Mouse (Mus musculus) testis, adult 10 weeks (tissue): ENCODE results near the gene Ilk. TPM values are rescaled to one million over a fixed set of nuclear protein-coding genes. Genes with fewer than 3 reads are reported as not detected.

ENCODE experiments used
- polyA plus RNA-seq: library from polyadenylated mRNA; stranded (reverse); fragments of 350-450 nt; fragmentation: Illumina TruSeq; extraction: RNeasy Lipid Tissue Mini Kit (QIAGEN cat#74804); gene quantifications from one replicate; pipeline ENCODE4 v1.2.3, GENCODE M21; 2014; ENCODE audit warnings: low read depth, low replicate concordance

The Ilk gene
- 17.2 TPM for polyA plus RNA-seq

DNA sequence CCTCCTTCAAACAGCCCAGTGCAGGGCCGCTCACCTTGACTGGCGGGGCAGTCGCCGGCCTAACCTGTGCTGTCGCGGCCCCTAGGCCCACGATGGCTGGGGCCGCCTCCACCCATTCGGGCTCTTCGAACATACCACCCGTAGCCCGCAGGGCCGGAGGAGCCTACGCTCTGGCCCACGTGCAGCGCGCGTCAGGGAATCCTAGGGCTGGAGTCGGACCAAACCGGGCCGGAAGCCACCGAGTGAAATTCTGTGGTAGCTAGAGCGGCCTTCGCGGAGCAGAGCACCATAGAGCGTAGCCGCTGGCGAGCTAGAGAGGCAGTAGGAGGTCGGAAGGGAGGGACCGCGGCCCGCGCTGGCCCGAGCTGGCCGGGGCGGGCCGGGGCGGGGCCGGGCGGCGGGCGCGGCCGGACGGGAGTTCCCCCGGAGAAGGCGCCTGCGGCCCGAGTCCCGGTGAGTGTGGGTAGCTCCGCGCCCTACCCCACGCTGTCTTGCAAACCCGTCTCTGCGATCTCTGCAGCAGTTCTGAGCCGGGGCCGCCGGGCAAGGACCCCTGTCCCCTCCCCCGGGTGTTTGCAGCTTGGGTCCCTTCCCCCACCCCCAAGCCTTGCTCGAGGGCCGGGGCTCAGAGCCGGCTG lies at the start of gene Ilk:
TSS of gene Ilk (plus strand) at position 329 of the 638 bp plus-strand sequence.

DNA sequence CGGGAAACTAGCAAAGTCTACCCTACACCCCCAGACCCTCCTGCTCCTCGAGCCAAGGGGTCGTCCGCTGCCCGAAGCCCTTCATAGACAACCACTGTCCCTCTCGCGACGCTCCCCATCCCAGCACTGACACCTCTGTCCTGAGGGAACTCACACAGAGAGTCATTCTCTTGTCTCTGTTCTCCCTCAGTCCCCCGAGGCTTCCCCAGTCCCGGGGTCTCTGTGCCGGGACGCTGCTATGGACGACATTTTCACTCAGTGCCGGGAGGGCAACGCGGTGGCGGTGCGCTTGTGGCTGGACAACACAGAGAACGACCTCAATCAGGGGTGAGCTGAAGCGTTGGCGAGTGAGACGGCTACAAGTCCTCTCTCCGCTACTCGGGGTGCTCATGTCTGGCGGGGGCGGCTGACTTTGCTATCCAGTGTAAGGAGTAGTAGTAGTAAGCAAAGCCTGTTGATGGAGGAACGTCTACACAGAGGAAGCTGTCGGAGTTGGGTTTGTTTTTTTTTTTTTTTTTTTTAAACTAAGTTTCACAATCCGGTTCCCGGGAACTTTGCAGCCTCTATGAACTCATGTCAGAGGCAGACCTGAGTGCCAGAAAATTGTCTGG lies 624 bp downstream of the Ilk start, which contains the start of gene Rrp8:
TSS of gene Rrp8 (minus strand) at position 475 of the 611 bp plus-strand sequence.

DNA sequence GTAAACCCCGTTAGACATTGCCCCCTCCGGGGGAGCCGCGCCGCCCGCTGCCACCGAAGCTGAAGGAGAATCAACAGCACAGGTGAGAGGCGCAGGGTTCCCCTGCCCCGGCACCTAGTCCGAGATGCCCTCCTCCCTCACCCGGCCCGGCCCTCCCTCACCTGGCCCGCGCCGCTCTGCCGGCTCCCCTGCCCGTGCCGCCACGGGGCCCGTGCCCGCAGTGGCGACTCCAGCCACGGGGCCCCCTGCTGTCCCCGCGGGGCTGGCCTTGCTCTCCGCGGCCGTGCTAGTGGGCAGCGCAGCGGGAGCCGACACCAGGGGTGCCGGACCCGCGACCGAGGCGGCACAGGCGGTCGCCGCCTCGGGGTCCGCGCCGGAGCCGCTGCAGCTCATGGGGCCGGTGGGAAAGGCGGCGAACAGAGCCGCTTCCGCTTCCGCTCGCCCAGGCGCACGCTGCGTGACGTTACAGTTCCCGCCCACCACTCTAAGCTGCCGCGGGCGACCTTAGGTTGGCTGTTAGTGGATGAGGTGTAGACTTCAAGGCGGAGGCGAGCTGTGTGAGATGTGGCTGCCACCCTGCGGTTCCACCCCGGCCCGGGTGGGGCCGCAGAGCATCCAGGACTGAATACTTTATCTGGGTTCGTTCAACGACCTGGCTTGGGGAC lies 7.7 kb downstream of the Ilk start, which contains the start of gene Taf10:
TSS of gene Taf10 (minus strand) at position 436 of the 665 bp plus-strand sequence.

DNA sequence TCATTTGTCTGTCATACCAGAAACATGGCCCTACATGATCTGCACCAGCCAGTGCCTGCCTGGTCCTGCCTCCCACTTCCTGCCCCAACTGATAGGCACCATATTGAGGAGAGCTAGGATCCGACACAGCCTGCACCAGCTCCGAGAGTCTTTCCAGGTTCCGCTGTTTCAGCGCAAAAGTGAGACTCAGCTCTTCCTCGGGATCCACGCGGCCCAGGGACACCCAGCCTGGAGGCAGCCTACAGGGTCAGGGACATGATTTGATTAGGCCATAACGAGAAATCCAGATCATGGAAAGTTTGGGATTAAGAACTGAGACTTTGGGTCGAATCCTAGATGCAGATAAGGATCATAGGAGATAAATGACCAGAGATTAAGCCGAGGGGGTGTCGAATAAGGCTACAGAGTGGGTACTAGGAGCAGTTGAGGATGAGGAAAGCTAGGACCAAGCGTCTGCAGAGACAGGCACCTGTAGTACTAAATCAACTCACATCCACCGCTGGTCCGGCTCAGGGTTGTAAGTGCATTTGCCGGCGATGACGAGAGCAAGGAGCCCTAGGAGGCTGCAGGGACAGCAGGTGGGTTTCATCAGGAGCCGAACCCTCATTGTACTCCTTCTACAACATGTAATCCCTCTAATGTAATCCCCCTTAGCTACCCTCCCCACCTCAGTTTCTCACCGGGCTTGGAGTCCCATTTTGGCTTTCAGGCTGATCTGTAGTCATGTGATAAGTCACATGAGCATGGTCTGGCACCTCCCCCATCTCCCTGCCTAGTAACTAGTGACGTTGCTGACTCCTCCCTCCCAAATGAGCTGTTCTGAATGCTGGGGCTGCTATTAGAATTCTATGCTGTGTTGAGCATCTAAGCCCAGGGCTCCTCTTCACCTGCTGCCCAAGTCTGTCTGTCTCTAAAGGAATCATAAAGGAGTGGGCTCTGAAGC lies 15.4 kb downstream of the Ilk start, which contains the start of gene Tpp1:
TSS of gene Tpp1 (minus strand) at position 745 of the 943 bp plus-strand sequence.

DNA sequence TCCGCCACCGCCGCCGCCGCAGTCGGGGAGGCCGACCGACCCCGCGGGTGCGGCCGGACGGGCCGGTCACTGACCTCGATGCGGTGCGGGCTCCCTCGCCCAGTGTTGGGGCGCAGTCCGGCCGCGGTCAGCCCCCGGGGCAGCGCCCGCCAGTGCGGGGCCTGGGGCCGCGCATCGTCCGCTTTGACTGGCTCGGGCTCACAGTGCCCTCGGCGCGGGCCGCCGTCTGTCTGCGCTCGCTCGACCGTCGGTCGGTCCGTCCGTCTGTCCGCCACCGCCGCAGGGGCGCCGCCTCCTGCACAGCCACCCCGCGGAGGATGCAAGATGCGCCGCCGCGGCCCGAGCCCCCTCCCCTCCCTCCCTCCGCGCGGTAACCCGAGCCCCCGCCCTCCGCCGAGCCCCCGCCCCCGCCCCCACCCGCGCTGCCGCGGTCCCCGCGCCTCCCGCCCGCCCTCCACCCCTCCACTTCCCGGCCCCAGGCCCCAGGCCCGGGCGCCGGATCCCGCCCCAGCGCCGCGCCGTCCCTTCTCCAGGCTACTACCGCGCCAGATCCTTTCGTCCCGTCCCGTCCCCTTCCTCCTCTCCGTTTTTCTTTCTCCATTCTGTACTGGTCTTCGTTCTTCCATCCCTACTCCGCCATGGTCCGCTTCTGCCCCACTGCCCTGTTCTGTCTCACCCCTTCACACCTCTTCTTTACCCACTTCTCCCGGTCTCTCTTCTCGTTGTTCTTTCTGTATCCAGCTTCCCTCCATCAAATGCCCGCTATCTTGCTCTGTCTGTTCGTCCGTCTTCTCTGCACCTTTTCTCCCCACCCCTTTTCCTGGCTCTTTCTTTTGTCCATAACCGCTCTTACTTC lies 51.1 kb downstream of the Ilk start, which contains the start of gene Dchs1:
TSS of gene Dchs1 (minus strand) at position 370 of the 856 bp plus-strand sequence.

Other genes starting within 250 kb of the Ilk start
- gene Smpd1, start 182.2 kb upstream of the Ilk start, polyA plus RNA-seq: 0.62 TPM
- 0.71 TPM for gene Apbb1, start 154.9 kb upstream of the Ilk start, polyA plus RNA-seq
- not detected for gene Hpx, start 136.5 kb upstream of the Ilk start, polyA plus RNA-seq
- 2.0 TPM for gene Trim3, start 103.0 kb upstream of the Ilk start, polyA plus RNA-seq
- 17.1 TPM for gene Timm10b, start 96.5 kb upstream of the Ilk start, polyA plus RNA-seq
- gene Arfip2, start 96.2 kb upstream of the Ilk start, polyA plus RNA-seq: 3.4 TPM
- gene Gm45799, start 96.0 kb upstream of the Ilk start, polyA plus RNA-seq: not detected
- 27.6 TPM for gene Dnhd1, start 85.8 kb upstream of the Ilk start, polyA plus RNA-seq
- 9.8 TPM for gene Rrp8, start 793 bp downstream of the Ilk start, polyA plus RNA-seq
- gene Taf10, start 7.8 kb downstream of the Ilk start, polyA plus RNA-seq: 21.1 TPM
- 9.5 TPM for gene Tpp1, start 15.6 kb downstream of the Ilk start, polyA plus RNA-seq
- 0.10 TPM for gene Dchs1, start 51.1 kb downstream of the Ilk start, polyA plus RNA-seq
- gene Mrpl17, start 74.5 kb downstream of the Ilk start, polyA plus RNA-seq: 10.1 TPM
- 1.4 TPM for gene Gm4070, start 217.4 kb downstream of the Ilk start, polyA plus RNA-seq